Mouse (Mus musculus) ES-Bruce4 (cell line): Measurements from ENCODE around the gene Dcst2.

Source experiments
- CTCF ChIP-seq: IDR thresholded peaks from one replicate; pipeline ENCODE4 v1.8.1; 2011; ENCODE audit warnings: low read depth, low read length
- EP300 ChIP-seq: IDR thresholded peaks from 2 replicates; pipeline ENCODE4 v1.6.1; 2011; ENCODE audit warnings: low read depth, low read length; ENCODE audit not compliant: insufficient read depth
- POLR2A ChIP-seq: IDR thresholded peaks from one replicate; pipeline ENCODE4 v1.8.1; 2011; ENCODE audit warnings: low read length; ENCODE audit not compliant: insufficient read depth

GRCm38 (mm10) chr3:89425876-89426275, 64.1 kb downstream of the Dcst2 start:
- TF ChIP-seq CTCF (no peak), EP300 (no peak), POLR2A (no peak)
